Mouse (Mus musculus) neural tube, embryonic 11.5 days (tissue): ENCODE data around the gene 1700066M21Rik. TPM values are rescaled to one million over a fixed set of nuclear protein-coding genes. Genes with fewer than 3 reads are reported as not detected.

Experiments used
- ATAC-seq: fragments of 200-750 bp; cut with Nextera tagmentation; 2 replicates; pipeline ENCODE4 v1.8.0; 2017; ENCODE audit warnings: moderate number of reproducible peaks, mild to moderate bottlenecking, moderate TSS enrichment, moderate library complexity; ENCODE audit not compliant: insufficient read depth, low FRiP score, low TSS enrichment
- DNase-seq: peaks from one replicate; pipeline ENCODE4 v3.0.0-alpha.2; 2015; ENCODE audit warnings: low spot score
- H3K27ac ChIP-seq: fragments of 300-500 bp; sonication (generic); 2 replicates; pipeline ENCODE4 v1.5.1; 2014; ENCODE audit warnings: low read depth, mild to moderate bottlenecking, low read length
- H3K27me3 ChIP-seq: fragments of 300-500 bp; sonication (generic); 2 replicates; pipeline ENCODE4 v1.6.1; 2014; ENCODE audit warnings: mild to moderate bottlenecking, low read length, mixed read lengths; ENCODE audit not compliant: control insufficient read depth, insufficient read depth
- H3K36me3 ChIP-seq: fragments of 300-500 bp; sonication (generic); 2 replicates; pipeline ENCODE4 v1.6.1; 2014; ENCODE audit warnings: mild to moderate bottlenecking, low read length, moderate library complexity, mixed read lengths; ENCODE audit not compliant: control insufficient read depth, insufficient read depth
- H3K4me1 ChIP-seq: fragments of 300-500 bp; sonication (generic); 2 replicates; pipeline ENCODE4 v1.6.1; 2014; ENCODE audit warnings: low read length, mixed read lengths; ENCODE audit not compliant: control insufficient read depth, insufficient read depth
- H3K4me2 ChIP-seq: fragments of 300-500 bp; sonication (generic); 2 replicates; pipeline ENCODE4 v1.6.1; 2014; ENCODE audit warnings: low read depth, mild to moderate bottlenecking, moderate library complexity
- H3K4me3 ChIP-seq: fragments of 300-500 bp; sonication (generic); 2 replicates; pipeline ENCODE4 v1.5.1; 2014; ENCODE audit warnings: low read depth, low read length
- H3K9ac ChIP-seq: fragments of 300-500 bp; sonication (generic); 2 replicates; pipeline ENCODE4 v1.6.1; 2014; ENCODE audit warnings: mild to moderate bottlenecking, low read length
- H3K9me3 ChIP-seq: fragments of 300-500 bp; sonication (generic); 2 replicates; pipeline ENCODE4 v1.6.1; 2016; ENCODE audit warnings: low read length; ENCODE audit not compliant: control insufficient read depth
- WGBS: fragments of 180-500 bp; shearing (Covaris S2); extraction: QIAGEN DNeasy Blood & Tissue Kit; methylation state at CpG from one replicate; pipeline ENCODE4 v1.1.7; 2014; 5-methylcytosine and 5-hydroxymethylcytosine counted together
- polyA plus RNA-seq: library from polyadenylated mRNA; unstranded; fragments of >200 nt; fragmentation: Nextera tagmentation; extraction: Ambion mirVana; gene quantifications from 2 replicates; pipeline ENCODE4 v1.2.1, GENCODE M21; 2014

1700066M21Rik gene
- polyA plus RNA-seq, 1 experiment from 2014 or later: 14.3 TPM

DNA sequence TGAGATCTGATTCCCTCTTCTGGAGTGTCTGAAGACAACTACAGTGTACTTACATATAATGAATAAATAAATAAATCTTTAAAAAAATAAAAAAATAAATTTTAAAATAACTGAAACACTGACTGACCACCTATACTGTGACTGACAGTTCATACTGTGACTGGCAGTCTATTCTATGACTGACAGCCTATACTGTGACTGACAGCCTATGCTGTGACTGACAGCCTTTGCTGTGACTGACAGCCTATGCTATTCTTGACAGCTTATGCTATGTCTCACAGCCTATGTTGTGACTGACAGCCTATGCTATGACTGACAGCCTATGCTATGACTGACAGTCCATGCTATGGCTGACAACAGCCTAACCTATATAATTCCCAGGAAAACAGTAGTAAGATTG is 29.9 kb upstream of the 1700066M21Rik start:
- Histone ChIP-seq H3K4me1 (no peaks in the 10 kb centered on the region), H3K36me3 (no peaks in the 10 kb centered on the region), H3K9me3 (no peaks in the 10 kb centered on the region), H3K4me3 (no peak overlapping the region), H3K9ac (no peak overlapping the region), H3K27ac (no peak overlapping the region), H3K27me3 (no peaks in the 10 kb centered on the region), H3K4me2 (no peak overlapping the region)
- ATAC-seq: no peak
- no peak for DNase-seq

DNA sequence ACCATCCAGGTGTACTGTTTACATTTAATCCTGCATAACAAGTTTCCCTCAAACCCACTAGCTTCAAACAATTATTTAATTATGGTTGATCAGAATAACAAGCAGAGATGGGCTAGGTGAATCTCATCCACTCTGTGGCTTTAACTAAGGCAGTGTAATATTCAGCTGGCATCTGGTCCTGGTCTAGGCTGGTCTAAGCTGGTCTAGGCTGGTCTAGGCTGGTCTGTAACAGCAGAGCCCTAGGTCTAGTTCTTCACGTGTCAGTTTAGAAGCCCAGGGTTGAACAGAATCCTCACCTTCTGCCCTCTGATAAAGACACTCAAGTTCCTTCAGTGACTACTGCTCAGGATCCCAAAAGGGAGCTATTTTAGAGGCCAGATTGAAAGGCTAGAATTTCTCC is 25.5 kb upstream of the 1700066M21Rik start:
- Histone ChIP-seq H3K4me1 (no peaks in the 10 kb centered on the region), H3K9ac (no peak overlapping the region), H3K36me3 (no peaks in the 10 kb centered on the region), H3K9me3 (no peaks in the 10 kb centered on the region), H3K4me3 (no peak overlapping the region), H3K27ac (no peak overlapping the region), H3K4me2 (no peak overlapping the region), H3K27me3 (no peaks in the 10 kb centered on the region)
- DNase-seq (no peak), ATAC-seq (no peak)
- 83% methylated on average over 1 of the region's 1 CpGs for WGBS

DNA sequence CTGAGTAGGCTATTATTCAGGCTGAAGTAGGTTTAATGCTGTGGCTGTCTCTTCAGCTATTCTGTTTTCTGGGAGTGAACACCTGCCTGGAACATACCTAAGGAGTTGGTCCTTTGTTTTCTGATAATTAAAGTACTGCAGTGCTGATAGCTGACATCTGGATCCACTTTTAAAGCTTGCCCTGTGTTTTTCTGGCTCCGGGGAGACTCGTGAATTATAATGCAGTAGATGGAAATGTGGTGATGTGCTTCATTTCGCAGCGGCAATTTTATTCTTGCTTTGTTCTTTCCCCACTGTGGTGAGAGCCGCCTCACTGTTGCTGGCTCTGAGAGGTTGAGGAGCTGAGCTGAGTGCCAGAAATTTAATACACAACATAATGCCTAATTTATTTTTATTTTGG is 18.9 kb upstream of the 1700066M21Rik start:
- Histone ChIP-seq H3K36me3 (no peaks in the 10 kb centered on the region), H3K9ac (no peak overlapping the region), H3K4me3 (no peak overlapping the region), H3K4me1 (no peaks in the 10 kb centered on the region), H3K9me3 (no peaks in the 10 kb centered on the region), H3K4me2 (no peak overlapping the region), H3K27me3 (no peaks in the 10 kb centered on the region), H3K27ac (no peak overlapping the region)
- no peak for ATAC-seq
- WGBS: 73% methylated on average over 5 of the region's 5 CpGs
- DNase-seq: no peak

DNA sequence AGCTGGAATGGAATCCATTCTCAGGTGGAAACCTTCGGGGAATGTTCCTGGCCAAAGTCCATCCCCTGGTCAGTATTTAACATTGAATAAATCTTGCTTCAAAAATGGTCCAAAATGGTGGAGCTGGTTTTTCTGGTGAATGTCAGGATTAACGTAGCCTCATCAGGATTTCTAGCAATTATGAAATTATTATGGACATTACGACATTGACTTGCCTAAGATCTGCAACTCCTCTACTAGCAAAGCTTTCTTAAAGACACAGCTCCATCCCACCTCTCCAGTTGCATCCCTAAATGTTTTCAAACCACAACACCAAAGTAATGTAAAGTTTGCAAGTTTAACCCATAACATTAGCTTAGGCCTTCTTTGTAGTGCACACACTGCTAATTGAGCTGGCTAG is 10.0 kb upstream of the 1700066M21Rik start:
- H3K4me2 ChIP-seq: no peak overlapping the region
- DNase-seq (no peak), ATAC-seq (no peak)
- H3K27me3 ChIP-seq: no peaks in the 10 kb centered on the region
- H3K4me1 ChIP-seq: no peaks in the 10 kb centered on the region
- H3K4me3 ChIP-seq: no peak overlapping the region
- H3K36me3 ChIP-seq: no peaks in the 10 kb centered on the region
- WGBS: 91% methylated on average over 3 of the region's 3 CpGs
- no peak overlapping the region for H3K27ac ChIP-seq
- H3K9me3 ChIP-seq: no peaks in the 10 kb centered on the region
- no peak overlapping the region for H3K9ac ChIP-seq

DNA sequence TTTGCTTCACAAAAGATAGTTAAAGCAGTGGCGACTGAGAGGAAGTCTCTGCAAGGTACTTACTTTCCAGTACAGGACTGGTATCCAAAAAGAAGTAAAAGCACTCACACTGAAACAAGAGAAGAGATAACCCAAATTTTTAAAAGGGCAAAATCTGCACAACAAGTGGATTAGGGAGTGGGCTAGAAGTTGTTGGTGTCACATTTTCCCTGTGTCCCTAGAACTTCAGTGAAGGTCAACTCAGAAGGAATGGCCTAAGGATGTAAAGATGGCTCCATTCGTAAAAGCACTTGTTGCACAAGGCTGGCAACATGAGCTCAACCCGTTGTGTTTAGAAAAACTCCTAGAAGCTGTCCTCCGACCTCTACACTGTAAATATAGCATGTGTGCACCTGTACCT is 8.3 kb upstream of the 1700066M21Rik start:
- ATAC-seq: no peak
- WGBS: 89% methylated on average over 4 of the region's 4 CpGs
- Histone ChIP-seq H3K4me3 (no peak overlapping the region), H3K4me2 (no peak overlapping the region), H3K27ac (no peak overlapping the region), H3K27me3 (no peaks in the 10 kb centered on the region), H3K36me3 (no peaks in the 10 kb centered on the region), H3K9ac (no peak overlapping the region), H3K4me1 (no peaks in the 10 kb centered on the region), H3K9me3 (no peaks in the 10 kb centered on the region)
- no peak for DNase-seq

DNA sequence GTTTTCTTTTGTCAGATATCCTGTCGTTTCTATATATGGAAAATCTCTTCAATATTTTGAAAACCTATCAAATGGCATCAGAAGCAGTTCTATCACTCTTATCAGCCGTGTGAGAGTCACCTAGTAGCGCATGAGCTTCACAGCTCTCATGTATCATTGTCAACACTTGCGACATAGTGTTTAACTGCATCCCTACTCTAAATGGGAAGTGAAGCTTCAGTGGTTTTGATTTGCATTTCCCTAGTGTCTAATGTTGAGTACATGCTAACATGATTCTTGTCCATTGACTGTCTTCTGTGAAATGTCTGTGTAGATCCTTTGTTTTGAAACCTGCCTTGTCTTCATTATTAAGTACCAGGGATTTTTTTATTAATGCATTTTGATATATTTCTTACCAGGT is 7.0 kb upstream of the 1700066M21Rik start:
- no peak overlapping the region for H3K4me2 ChIP-seq
- H3K27ac ChIP-seq: no peak overlapping the region
- no peaks in the 10 kb centered on the region for H3K36me3 ChIP-seq
- H3K4me1 ChIP-seq: no peaks in the 10 kb centered on the region
- no peak overlapping the region for H3K4me3 ChIP-seq
- ATAC-seq (no peak), DNase-seq (no peak)
- no peaks in the 10 kb centered on the region for H3K27me3 ChIP-seq
- H3K9ac ChIP-seq: no peak overlapping the region
- no peaks in the 10 kb centered on the region for H3K9me3 ChIP-seq
- 86% methylated on average over 4 of the region's 4 CpGs for WGBS

DNA sequence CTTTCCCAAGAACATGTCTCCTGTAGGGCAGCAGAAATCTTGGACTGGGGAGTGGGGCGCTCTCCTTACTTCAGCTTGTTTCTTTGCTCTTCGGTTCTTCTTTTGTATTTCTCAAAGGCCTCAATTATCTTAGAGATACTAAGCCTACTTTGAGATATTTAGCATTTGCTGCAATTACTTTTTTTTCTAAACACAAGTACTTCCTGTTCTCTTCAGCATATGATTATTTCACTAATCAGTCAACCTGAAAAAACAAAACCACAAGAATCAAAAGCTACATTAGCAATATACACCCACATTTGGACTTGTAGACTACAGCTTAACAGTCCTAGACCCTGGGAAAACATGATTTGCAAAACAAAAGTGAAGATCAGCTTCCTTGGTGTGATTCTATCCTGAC is 2.1 kb upstream of the 1700066M21Rik start:
- 94% methylated on average over 2 of the region's 2 CpGs for WGBS
- H3K36me3 ChIP-seq: no peaks in the 10 kb centered on the region
- no peak overlapping the region for H3K9ac ChIP-seq
- H3K4me1 ChIP-seq: no peaks in the 10 kb centered on the region
- DNase-seq (no peak), ATAC-seq (no peak)
- H3K27me3 ChIP-seq: no peaks in the 10 kb centered on the region
- H3K4me2 ChIP-seq: no peak overlapping the region
- no peaks in the 10 kb centered on the region for H3K9me3 ChIP-seq
- H3K27ac ChIP-seq: no peak overlapping the region
- no peak overlapping the region for H3K4me3 ChIP-seq

DNA sequence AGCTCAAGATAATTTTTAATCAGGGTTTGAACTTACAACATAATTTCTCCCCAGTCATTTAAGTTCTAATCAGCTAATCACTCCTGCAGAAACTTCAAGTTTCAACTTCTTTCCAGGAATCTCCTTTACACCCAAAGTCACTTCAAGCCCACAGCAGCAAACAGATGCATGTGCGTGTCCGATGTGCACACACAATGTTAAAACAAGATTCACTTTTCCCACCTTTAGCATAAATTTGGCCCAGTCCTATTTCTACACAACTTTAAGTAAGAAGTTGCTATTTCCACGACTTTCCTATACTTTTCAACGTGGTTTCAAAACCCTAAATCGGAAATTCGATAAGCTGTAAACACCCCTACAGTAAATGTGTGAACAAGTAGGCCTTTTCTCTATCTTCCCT is 614 bp upstream of the 1700066M21Rik start:
- Histone ChIP-seq H3K27ac (no peak overlapping the region), H3K27me3 (no peaks in the 10 kb centered on the region), H3K4me1 (no peaks in the 10 kb centered on the region), H3K9ac (no peak overlapping the region; the same call in 1 of the 2 replicates), H3K4me2 (peak overlapping the region; percentile 40), H3K4me3 (peak overlapping the region; percentile 86), H3K9me3 (no peaks in the 10 kb centered on the region), H3K36me3 (no peaks in the 10 kb centered on the region)
- DNase-seq (no peak), ATAC-seq (no peak)
- whole genome bisulfite sequencing: 72% methylated on average over 6 of the region's 6 CpGs

DNA sequence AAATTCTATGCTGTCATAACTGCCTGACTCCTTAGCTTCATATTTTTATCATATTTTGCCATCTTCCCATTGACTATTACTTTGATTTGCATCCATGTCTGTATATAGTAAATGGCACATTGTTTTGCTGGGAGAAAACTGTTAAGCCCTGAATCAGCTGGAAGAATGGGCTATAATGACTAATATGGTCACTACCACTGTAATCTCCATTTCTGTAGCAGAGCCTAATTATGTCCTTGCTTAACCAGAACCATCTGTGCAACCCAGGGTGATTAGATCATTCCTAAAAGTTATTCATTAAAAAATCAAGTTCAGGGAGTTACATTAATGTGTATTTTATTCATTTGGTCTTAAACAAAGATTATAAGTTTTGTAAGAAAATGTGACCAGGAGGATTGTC is 9.1 kb downstream of the 1700066M21Rik start:
- no peak overlapping the region for H3K4me3 ChIP-seq
- no peaks in the 10 kb centered on the region for H3K9me3 ChIP-seq
- H3K9ac ChIP-seq: no peak overlapping the region
- no peaks in the 10 kb centered on the region for H3K4me1 ChIP-seq
- H3K27me3 ChIP-seq: no peaks in the 10 kb centered on the region
- H3K4me2 ChIP-seq: no peak overlapping the region
- ATAC-seq: no peak
- H3K36me3 ChIP-seq: no peaks in the 10 kb centered on the region
- no peak for DNase-seq
- no peak overlapping the region for H3K27ac ChIP-seq
